Mouse (Mus musculus): ENCODE data around the gene Aox2. TPM values are rescaled to one million over a fixed set of nuclear protein-coding genes. Genes with fewer than 3 reads are reported as not detected.

Gene Aox2
- total RNA-seq, 2 experiments from 2014 or later, result not detected

Other genes with a start within 250 kb of the Aox2 start
- gene Aox1, start 248.4 kb upstream of the Aox2 start, total RNA-seq (2021), result 1 to 10 TPM; 2.9 to 4.3 TPM
- 1 to 10 TPM; 1.8 to 5.3 TPM for gene Aox3, start 165.2 kb upstream of the Aox2 start, total RNA-seq (2021)
- 1 to 10 TPM; 5.3 to 5.8 TPM for gene Aox4, start 67.9 kb upstream of the Aox2 start, total RNA-seq (2021)
- 100 to 1,000 TPM; 138 to 161 TPM for gene Bzw1, start 114.6 kb downstream of the Aox2 start, total RNA-seq (2021)
- gene Clk1, start 145.7 kb downstream of the Aox2 start, total RNA-seq (2021), result 100 to 1,000 TPM in 1 of 2 experiments, 10 to 100 TPM in 1; 81.3 to 117 TPM
- gene Nif3l1, start 166.8 kb downstream of the Aox2 start, total RNA-seq (2021), result 10 to 100 TPM; 15.9 to 21.6 TPM
- 10 to 100 TPM; 27.1 to 27.9 TPM for gene Ppil3, start 167.2 kb downstream of the Aox2 start, total RNA-seq (2021)
- gene Orc2, start 226.8 kb downstream of the Aox2 start, total RNA-seq (2021), result 10 to 100 TPM; 29.6 to 32.4 TPM

All from left cerebral cortex, postnatal 36 days (tissue).